Mouse (Mus musculus): ENCODE measurements around the gene Bmp2k. TPM values are rescaled to one million over a fixed set of nuclear protein-coding genes. Genes with fewer than 3 reads are reported as not detected.
A peak's percentile ranks its signal among the peaks of the same experiment; 100 is the strongest.

Bmp2k gene
- polyA plus RNA-seq, 1 experiment from 2014 or later: 15.2 TPM

- WGBS (ENCODE audit: insufficient replicate concordance): 84% methylated on average over 11 of the region's 11 CpGs
- DNase-seq (no peak), ATAC-seq (no peak)
- no peaks in the 10 kb centered on the region for H3K9me3 ChIP-seq (ENCODE audit: low read length)
- peaks cover 37% of the 10 kb centered on the region for H3K4me1 ChIP-seq (ENCODE audit: insufficient read depth)
- no peak overlapping the region for H3K27ac ChIP-seq (ENCODE audit: low read depth)
- no peak overlapping the region for H3K9ac ChIP-seq (replicated peaks)
- no peak for TF ChIP-seq CTCF (IDR thresholded peaks at IDR 0.05; ENCODE audit: low read depth)
- H3K27me3 ChIP-seq (ENCODE audit: insufficient read depth, low read length): no peaks in the 10 kb centered on the region
- no peak overlapping the region for H3K4me3 ChIP-seq (ENCODE audit: low read depth, low read length)
- no peak overlapping the region for H3K4me2 ChIP-seq (ENCODE audit: low read depth, low read length)
- H3K36me3 ChIP-seq (replicated peaks; ENCODE audit: insufficient read depth, low read length): no peaks in the 10 kb centered on the region
Measured at GRCm38 (mm10) chr5:96954040-96954439, 43.4 kb upstream of the Bmp2k start.

- ATAC-seq (no peak), DNase-seq (no peak)
- H3K9me3 ChIP-seq (ENCODE audit: low read length): no peaks in the 10 kb centered on the region
- no peak for TF ChIP-seq CTCF (IDR thresholded peaks at IDR 0.05; ENCODE audit: low read depth)
- no peak for TF ChIP-seq EP300 (IDR thresholded peaks at IDR 0.05; ENCODE audit: low read depth)
- no peaks in the 10 kb centered on the region for H3K36me3 ChIP-seq (replicated peaks; ENCODE audit: insufficient read depth, low read length)
- H3K4me3 ChIP-seq (ENCODE audit: low read depth, low read length): no peak overlapping the region
- H3K27ac ChIP-seq (ENCODE audit: low read depth): no peak overlapping the region
- H3K4me1 ChIP-seq (ENCODE audit: insufficient read depth): peaks cover 32% of the 10 kb centered on the region
- H3K4me2 ChIP-seq (ENCODE audit: low read depth, low read length): no peak overlapping the region
- no peak overlapping the region for H3K9ac ChIP-seq (replicated peaks)
- 92% methylated on average over 10 of the region's 10 CpGs for WGBS (ENCODE audit: insufficient replicate concordance)
- no peaks in the 10 kb centered on the region for H3K27me3 ChIP-seq (ENCODE audit: insufficient read depth, low read length)
Measured at GRCm38 (mm10) chr5:96954466-96955027, 42.9 kb upstream of the Bmp2k start.

- 65% methylated on average over 3 of the region's 3 CpGs for WGBS (ENCODE audit: insufficient replicate concordance)
- Histone ChIP-seq H3K4me3 (ENCODE audit: low read depth, low read length) (no peak overlapping the region), H3K27me3 (ENCODE audit: insufficient read depth, low read length) (no peaks in the 10 kb centered on the region), H3K9me3 (ENCODE audit: low read length) (no peaks in the 10 kb centered on the region), H3K4me1 (ENCODE audit: insufficient read depth) (peaks cover 18% of the 10 kb centered on the region), H3K9ac (replicated peaks) (no peak overlapping the region), H3K27ac (ENCODE audit: low read depth) (no peak overlapping the region), H3K4me2 (ENCODE audit: low read depth, low read length) (no peak overlapping the region), H3K36me3 (replicated peaks; ENCODE audit: insufficient read depth, low read length) (no peaks in the 10 kb centered on the region)
- no peak for DNase-seq
- TF ChIP-seq CTCF (IDR thresholded peaks at IDR 0.05; ENCODE audit: low read depth): no peak
- TF ChIP-seq EP300 (IDR thresholded peaks at IDR 0.05; ENCODE audit: low read depth): no peak
- no peak for ATAC-seq
Measured at GRCm38 (mm10) chr5:96956926-96957325, 40.6 kb upstream of the Bmp2k start.

GRCm38 (mm10) chr5:96961122-96961521, 36.4 kb upstream of the Bmp2k start:
- Histone ChIP-seq H3K9ac (replicated peaks) (no peak overlapping the region), H3K27me3 (ENCODE audit: insufficient read depth, low read length) (no peaks in the 10 kb centered on the region), H3K4me2 (ENCODE audit: low read depth, low read length) (no peak overlapping the region), H3K4me1 (ENCODE audit: insufficient read depth) (peaks cover 9% of the 10 kb centered on the region), H3K36me3 (replicated peaks; ENCODE audit: insufficient read depth, low read length) (no peaks in the 10 kb centered on the region), H3K4me3 (ENCODE audit: low read depth, low read length) (no peak overlapping the region), H3K27ac (ENCODE audit: low read depth) (no peak overlapping the region), H3K9me3 (ENCODE audit: low read length) (no peaks in the 10 kb centered on the region)
- no peak for TF ChIP-seq EP300 (IDR thresholded peaks at IDR 0.05; ENCODE audit: low read depth)
- TF ChIP-seq CTCF (IDR thresholded peaks at IDR 0.05; ENCODE audit: low read depth): no peak
- DNase-seq (no peak), ATAC-seq (0 out of 2 replicates have a peak, but pooled peaks have one; percentile 38)
- WGBS (ENCODE audit: insufficient replicate concordance): 57% methylated on average over 5 of the region's 5 CpGs

- no peaks in the 10 kb centered on the region for H3K36me3 ChIP-seq (replicated peaks; ENCODE audit: insufficient read depth, low read length)
- no peaks in the 10 kb centered on the region for H3K27me3 ChIP-seq (ENCODE audit: insufficient read depth, low read length)
- no peak overlapping the region for H3K4me2 ChIP-seq (ENCODE audit: low read depth, low read length)
- no peak for ATAC-seq
- peaks cover 9% of the 10 kb centered on the region for H3K4me1 ChIP-seq (ENCODE audit: insufficient read depth)
- TF ChIP-seq EP300 (IDR thresholded peaks at IDR 0.05; ENCODE audit: low read depth) (no peak), CTCF (IDR thresholded peaks at IDR 0.05; ENCODE audit: low read depth) (no peak)
- H3K9ac ChIP-seq (replicated peaks): no peak overlapping the region
- no peaks in the 10 kb centered on the region for H3K9me3 ChIP-seq (ENCODE audit: low read length)
- H3K4me3 ChIP-seq (ENCODE audit: low read depth, low read length): no peak overlapping the region
- no peak overlapping the region for H3K27ac ChIP-seq (ENCODE audit: low read depth)
- no peak for DNase-seq
Measured at GRCm38 (mm10) chr5:96961852-96962251, 35.6 kb upstream of the Bmp2k start.

- H3K27me3 ChIP-seq (ENCODE audit: insufficient read depth, low read length): no peaks in the 10 kb centered on the region
- 72% methylated on average over 8 of the region's 8 CpGs for WGBS (ENCODE audit: insufficient replicate concordance)
- no peak overlapping the region for H3K27ac ChIP-seq (ENCODE audit: low read depth)
- no peak for TF ChIP-seq CTCF (IDR thresholded peaks at IDR 0.05; ENCODE audit: low read depth)
- TF ChIP-seq EP300 (IDR thresholded peaks at IDR 0.05; ENCODE audit: low read depth): no peak
- H3K9me3 ChIP-seq (ENCODE audit: low read length): no peaks in the 10 kb centered on the region
- ATAC-seq: no peak
- no peak overlapping the region for H3K9ac ChIP-seq (replicated peaks)
- H3K4me3 ChIP-seq (ENCODE audit: low read depth, low read length): no peak overlapping the region
- no peaks in the 10 kb centered on the region for H3K36me3 ChIP-seq (replicated peaks; ENCODE audit: insufficient read depth, low read length)
- H3K4me2 ChIP-seq (ENCODE audit: low read depth, low read length): no peak overlapping the region
- H3K4me1 ChIP-seq (ENCODE audit: insufficient read depth): peaks cover 9% of the 10 kb centered on the region
- DNase-seq: no peak
Measured at GRCm38 (mm10) chr5:96962252-96962933, 35.1 kb upstream of the Bmp2k start.
